Mouse (Mus musculus) embryonic fibroblast, embryonic 13.5 days (primary cell): ENCODE data around the gene Umodl1. TPM values are rescaled to one million over a fixed set of nuclear protein-coding genes. Genes with fewer than 3 reads are reported as not detected.

Experiments used
- H3K27ac ChIP-seq: 2 replicates; pipeline ENCODE4 v1.5.1; 2012; ENCODE audit warnings: low read length, control low read depth, inconsistent platforms; ENCODE audit not compliant: insufficient read depth
- H3K4me1 ChIP-seq: 2 replicates; pipeline ENCODE4 v1.6.1; 2011; ENCODE audit warnings: low read length; ENCODE audit not compliant: control insufficient read depth, insufficient read depth
- H3K4me3 ChIP-seq: 2 replicates; pipeline ENCODE4 v1.5.1; 2011; ENCODE audit warnings: mild to moderate bottlenecking, control low read depth, low read length; ENCODE audit not compliant: insufficient read depth
- CTCF ChIP-seq: IDR thresholded peaks from 2 replicates; pipeline ENCODE4 v1.5.1; 2011; ENCODE audit warnings: mild to moderate bottlenecking, control low read depth, low read length, moderate library complexity, borderline replicate concordance; ENCODE audit not compliant: insufficient read depth
- POLR2A ChIP-seq: IDR thresholded peaks from 2 replicates; pipeline ENCODE4 v1.6.1; 2011; ENCODE audit warnings: low read depth, mild to moderate bottlenecking, control low read depth, low read length, moderate library complexity
- polyA plus RNA-seq: library from polyadenylated mRNA; stranded (reverse); fragments of >200 nt; gene quantifications from 2 replicates; pipeline ENCODE4 v1.2.4, GENCODE M21; 2011; ENCODE audit warnings: low read depth; ENCODE audit not compliant: missing spikeins, insufficient read length

Umodl1 gene
- polyA plus RNA-seq = not detected in 2 replicates

GRCm38 (mm10) chr17:30954340-30954739, at the start of gene Umodl1:
Gene Umodl1, plus strand, starts transcription at chr17:30954640.
- Histone ChIP-seq H3K27ac (no peak within 1 kb of the TSS), H3K4me1 (no peaks in the 10 kb centered on the region), H3K4me3 (no peak within 1 kb of the TSS)
- no peak for TF ChIP-seq POLR2A
- no peak for TF ChIP-seq CTCF

DNA sequence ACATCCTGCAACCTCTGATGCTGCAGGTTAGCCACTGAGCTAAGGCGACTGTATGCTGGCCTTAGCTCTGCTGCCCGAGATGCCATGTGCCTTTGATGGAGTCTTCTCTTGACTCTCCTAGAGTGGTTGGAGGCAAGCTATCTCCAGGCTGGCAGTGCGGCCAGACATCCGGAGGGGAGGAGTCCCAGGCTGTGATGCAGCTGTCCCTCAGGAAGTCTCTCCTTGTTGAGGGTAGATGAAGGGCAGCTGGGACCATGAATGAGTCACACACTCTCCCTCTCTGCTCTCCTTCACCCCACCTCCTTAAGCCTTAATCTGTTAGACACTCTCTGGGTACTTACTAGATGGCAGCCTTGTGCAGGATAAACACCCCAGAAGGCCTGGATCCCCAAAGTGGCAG, 46.9 kb upstream of the Umodl1 start:
- Histone ChIP-seq H3K4me3 (no peak overlapping the region), H3K27ac (no peak overlapping the region), H3K4me1 (no peaks in the 10 kb centered on the region)
- TF ChIP-seq CTCF = no peak
- TF ChIP-seq POLR2A = no peak

GRCm38 (mm10) chr17:30910866-30911731, 43.3 kb upstream of the Umodl1 start:
- no peak overlapping the region for H3K27ac ChIP-seq
- no peaks in the 10 kb centered on the region for H3K4me1 ChIP-seq
- H3K4me3 ChIP-seq = no peak overlapping the region
- TF ChIP-seq CTCF = no peak
- no peak for TF ChIP-seq POLR2A

GRCm38 (mm10) chr17:30911732-30912088, 42.7 kb upstream of the Umodl1 start:
- TF ChIP-seq POLR2A (no peak), CTCF (no peak)
- no peaks in the 10 kb centered on the region for H3K4me1 ChIP-seq
- H3K4me3 ChIP-seq = no peak overlapping the region
- H3K27ac ChIP-seq = no peak overlapping the region

DNA sequence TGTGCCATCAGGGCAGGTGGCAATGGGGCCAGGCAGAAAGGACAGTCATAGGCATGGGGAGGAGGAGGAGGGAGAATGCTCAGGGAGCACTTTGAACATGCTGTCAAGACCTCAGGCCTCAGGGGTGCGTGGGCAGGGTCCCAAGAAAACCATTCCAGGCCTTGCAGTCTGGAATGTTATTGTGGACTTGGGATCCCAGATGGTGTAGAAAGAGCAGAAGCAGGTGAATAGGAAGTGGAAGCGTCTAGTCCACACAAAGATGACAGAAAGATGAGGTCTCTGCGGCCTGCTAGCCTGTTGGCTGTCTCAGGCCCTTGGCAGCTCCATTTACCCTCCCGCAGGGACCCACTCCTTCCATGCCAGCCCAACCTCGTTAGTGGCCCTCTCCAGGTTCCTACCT, 41.9 kb upstream of the Umodl1 start:
- no peak overlapping the region for H3K27ac ChIP-seq
- TF ChIP-seq CTCF = no peak
- TF ChIP-seq POLR2A = no peak

GRCm38 (mm10) chr17:30914264-30914663, 40.2 kb upstream of the Umodl1 start:
- TF ChIP-seq POLR2A = no peak
- no peak for TF ChIP-seq CTCF

More for the DNA sequence above, 41.9 kb upstream of the Umodl1 start:
- Histone ChIP-seq H3K4me3 (no peak overlapping the region), H3K4me1 (no peaks in the 10 kb centered on the region)

DNA sequence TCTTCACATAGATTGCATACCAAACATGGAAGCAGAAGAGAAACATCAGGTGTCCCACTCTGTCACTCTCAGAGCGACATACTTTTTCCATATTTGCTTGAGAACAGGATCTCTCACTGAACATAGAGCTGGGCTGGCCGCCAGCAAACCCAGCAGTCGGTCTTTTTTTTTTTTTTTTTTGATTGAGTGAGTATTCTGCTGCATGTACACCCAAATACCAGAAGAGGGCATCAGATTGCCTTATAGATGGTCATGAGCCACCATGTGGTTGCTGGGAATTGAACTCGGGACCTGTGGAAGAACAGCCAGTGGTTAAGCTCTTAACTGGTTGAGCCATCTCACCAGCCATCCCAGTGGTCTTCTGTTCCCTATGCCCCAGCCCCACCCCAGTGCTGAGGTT, 30.9 kb upstream of the Umodl1 start:
- no peaks in the 10 kb centered on the region for H3K4me1 ChIP-seq
- TF ChIP-seq POLR2A (no peak), CTCF (no peak)
- no peak overlapping the region for H3K4me3 ChIP-seq
- H3K27ac ChIP-seq = no peak overlapping the region

More at GRCm38 (mm10) chr17:30914264-30914663, 40.2 kb upstream of the Umodl1 start:
- no peaks in the 10 kb centered on the region for H3K4me1 ChIP-seq
- H3K4me3 ChIP-seq = no peak overlapping the region
- H3K27ac ChIP-seq = no peak overlapping the region

GRCm38 (mm10) chr17:30930827-30931226, 23.6 kb upstream of the Umodl1 start:
- Histone ChIP-seq H3K4me3 (no peak overlapping the region), H3K27ac (no peak overlapping the region), H3K4me1 (no peaks in the 10 kb centered on the region)
- TF ChIP-seq CTCF (no peak), POLR2A (no peak)

DNA sequence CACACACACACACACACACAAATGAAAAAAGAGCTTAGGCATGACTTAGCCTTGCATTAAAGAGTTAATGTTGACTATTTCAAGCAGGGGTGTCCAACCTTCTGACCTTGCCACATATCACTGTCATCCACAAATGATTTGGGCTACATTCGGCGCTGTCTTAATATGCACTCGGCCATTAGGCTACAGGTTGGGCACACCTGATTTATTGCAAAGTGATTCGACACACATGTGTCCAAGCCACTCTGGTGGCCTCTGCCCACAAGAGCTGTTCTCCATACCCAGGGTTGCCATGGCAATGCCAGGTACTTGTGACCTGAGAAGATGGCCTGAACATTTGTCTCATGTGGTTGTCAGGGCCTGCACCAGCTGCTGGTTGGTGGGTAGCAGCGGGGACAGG, 21.6 kb upstream of the Umodl1 start:
- no peak overlapping the region for H3K27ac ChIP-seq
- no peak for TF ChIP-seq CTCF
- TF ChIP-seq POLR2A = no peak
- no peak overlapping the region for H3K4me3 ChIP-seq
- no peaks in the 10 kb centered on the region for H3K4me1 ChIP-seq

GRCm38 (mm10) chr17:30935301-30935700, 19.1 kb upstream of the Umodl1 start:
- no peak overlapping the region for H3K27ac ChIP-seq
- TF ChIP-seq CTCF (no peak), POLR2A (no peak)
- no peaks in the 10 kb centered on the region for H3K4me1 ChIP-seq
- H3K4me3 ChIP-seq = no peak overlapping the region
